Mouse (Mus musculus): Measurements from ENCODE around the gene Olfr91.

DNA sequence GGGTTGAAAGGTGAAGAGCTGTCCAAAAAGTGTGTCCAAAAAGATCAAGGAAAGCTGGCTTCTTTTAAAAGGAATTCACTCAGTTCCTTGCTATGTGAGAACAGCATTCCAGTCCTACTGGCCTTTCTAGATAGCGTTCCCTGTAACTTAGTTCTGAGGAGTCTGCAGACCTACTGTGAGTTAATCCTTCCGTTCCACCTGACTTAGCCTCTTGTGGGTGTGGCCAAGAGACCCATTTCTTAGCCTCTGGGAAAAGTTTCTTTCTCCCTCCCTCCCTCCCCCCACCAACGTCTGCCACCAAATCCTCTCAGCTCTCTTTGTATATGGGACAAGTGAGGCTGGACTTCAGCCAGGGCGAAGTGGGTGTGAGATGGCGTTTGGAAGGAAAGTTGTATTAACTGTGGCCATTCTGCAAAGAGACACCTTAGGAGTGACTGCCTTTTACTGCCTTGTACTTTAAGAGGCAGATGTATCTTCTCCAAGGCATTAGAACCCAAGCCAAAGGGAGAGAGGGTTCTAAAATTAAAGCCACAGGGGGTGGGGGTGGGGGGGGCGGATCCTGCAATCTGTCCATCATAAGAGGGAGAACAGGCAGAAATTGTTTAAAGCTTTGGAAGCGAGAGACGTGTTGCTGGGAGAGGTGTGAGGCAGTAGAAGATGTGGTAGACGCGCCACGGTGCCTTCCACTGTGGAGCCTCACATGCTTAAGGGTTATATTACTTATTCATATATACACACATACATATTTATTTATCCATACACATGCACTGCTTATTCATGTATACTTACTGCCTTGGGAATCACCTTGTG is 34.2 kb downstream of the Olfr91 start:
- TF ChIP-seq POLR2A (IDR thresholded peaks at IDR 0.05; ENCODE audit: borderline replicate concordance, low read depth, low read length) (no peak), CTCF (IDR thresholded peaks at IDR 0.05; ENCODE audit: low read depth, low read length) (no peak)
